Mouse (Mus musculus): ENCODE results near the gene Vps37b. TPM values are rescaled to one million over a fixed set of nuclear protein-coding genes. Genes with fewer than 3 reads are reported as not detected.

Vps37b gene
- polyA plus RNA-seq, 1 experiment from 2014 or later, result 43.8 TPM

GRCm38 (mm10) chr5:124041097-124041496, 9.0 kb upstream of the Vps37b start:
- no peaks in the 10 kb centered on the region for H3K9me3 ChIP-seq
- H3K27ac ChIP-seq (replicated peaks), result no peak overlapping the region; the same call in 1 of the 2 replicates
- H3K36me3 ChIP-seq (replicated peaks), result no peaks in the 10 kb centered on the region
- H3K27me3 ChIP-seq (replicated peaks; ENCODE audit: low read depth, poor library complexity, severe bottlenecking), result no peaks in the 10 kb centered on the region
- no peak overlapping the region for H3K4me3 ChIP-seq
- WGBS, result 81% methylated on average over 9 of the region's 9 CpGs
- DNase-seq (ENCODE audit: low spot score), result no peak
- peaks cover 31% of the 10 kb centered on the region for H3K4me1 ChIP-seq

DNA sequence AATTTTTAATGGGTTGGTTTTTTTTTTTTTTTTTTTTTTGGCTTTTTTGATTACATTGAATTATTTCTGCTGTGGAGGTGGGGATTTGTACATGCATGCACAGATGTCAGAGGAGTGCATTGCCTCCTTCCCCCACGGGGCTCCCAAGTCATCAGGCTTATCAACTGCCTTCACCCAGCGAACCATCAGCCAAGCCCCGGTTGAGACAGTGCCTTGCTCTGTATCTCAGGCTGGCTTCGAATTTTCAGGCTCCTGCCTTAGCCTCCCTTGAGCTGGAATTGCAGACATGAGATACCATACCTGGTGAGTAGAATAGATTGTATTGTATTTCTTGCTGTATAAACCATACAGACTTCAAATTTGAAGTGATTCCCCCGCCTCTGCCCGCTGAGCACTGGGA, 7.5 kb upstream of the Vps37b start:
- peaks cover 23% of the 10 kb centered on the region for H3K4me1 ChIP-seq
- no peak overlapping the region for H3K4me3 ChIP-seq
- no peaks in the 10 kb centered on the region for H3K27me3 ChIP-seq (replicated peaks; ENCODE audit: low read depth, poor library complexity, severe bottlenecking)
- WGBS, result 92% methylated on average over 6 of the region's 6 CpGs
- H3K9me3 ChIP-seq, result no peaks in the 10 kb centered on the region
- H3K36me3 ChIP-seq (replicated peaks), result no peaks in the 10 kb centered on the region
- H3K27ac ChIP-seq (replicated peaks), result no peak overlapping the region
- no peak for DNase-seq (ENCODE audit: low spot score)

DNA sequence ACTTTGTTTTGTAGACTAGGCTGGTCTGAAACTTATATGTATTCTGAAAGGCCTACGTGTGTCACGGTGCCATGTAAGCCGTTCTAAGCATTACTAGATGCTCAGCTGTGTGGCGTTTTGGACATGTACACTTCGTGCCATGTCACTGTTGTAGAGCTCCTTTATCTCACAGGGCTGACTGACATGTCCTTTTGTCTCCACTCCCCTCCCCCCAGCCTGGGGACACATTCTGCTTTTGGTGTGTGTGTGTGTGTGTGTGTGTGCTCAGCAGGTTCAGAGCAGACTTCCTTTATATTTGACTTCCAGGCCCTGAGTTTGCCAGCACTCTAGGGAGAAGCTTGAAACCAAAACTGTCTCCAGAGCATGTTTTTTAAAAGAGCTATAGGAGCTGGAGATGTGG, 4.8 kb upstream of the Vps37b start:
- Histone ChIP-seq H3K4me3 (no peak overlapping the region), H3K36me3 (replicated peaks) (no peaks in the 10 kb centered on the region), H3K4me1 (peaks cover 19% of the 10 kb centered on the region), H3K27ac (replicated peaks) (peak overlapping the region; percentile 59), H3K27me3 (replicated peaks; ENCODE audit: low read depth, poor library complexity, severe bottlenecking) (no peaks in the 10 kb centered on the region), H3K9me3 (no peaks in the 10 kb centered on the region)
- DNase-seq (ENCODE audit: low spot score), result peak; percentile 45
- 53% methylated on average over 5 of the region's 5 CpGs for WGBS

DNA sequence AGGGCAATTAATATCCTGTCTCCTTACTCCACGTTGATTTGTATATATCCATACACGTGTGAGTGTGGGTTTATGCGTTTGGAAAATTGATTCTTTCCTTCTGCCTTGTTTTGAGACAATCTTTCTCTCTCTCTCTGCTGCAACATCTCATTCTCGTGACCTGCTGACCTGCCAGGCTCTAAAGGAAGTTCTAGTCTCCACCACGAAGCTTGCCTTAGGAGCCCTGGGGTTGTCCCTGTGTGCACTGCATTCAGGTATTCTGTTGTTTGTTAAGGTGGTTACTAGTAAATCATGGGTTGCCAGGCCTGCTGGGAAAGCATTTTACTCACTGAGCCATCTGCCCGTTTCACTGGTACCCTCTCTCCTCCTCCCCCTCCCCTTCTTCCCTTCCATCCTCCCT, 4.3 kb upstream of the Vps37b start:
- peak overlapping the region; percentile 59 for H3K27ac ChIP-seq (replicated peaks)
- no peaks in the 10 kb centered on the region for H3K36me3 ChIP-seq (replicated peaks)
- no peak overlapping the region for H3K4me3 ChIP-seq
- DNase-seq (ENCODE audit: low spot score), result no peak
- H3K9me3 ChIP-seq, result no peaks in the 10 kb centered on the region
- H3K4me1 ChIP-seq, result peaks cover 21% of the 10 kb centered on the region
- 37% methylated on average over 6 of the region's 6 CpGs for WGBS
- no peaks in the 10 kb centered on the region for H3K27me3 ChIP-seq (replicated peaks; ENCODE audit: low read depth, poor library complexity, severe bottlenecking)

DNA sequence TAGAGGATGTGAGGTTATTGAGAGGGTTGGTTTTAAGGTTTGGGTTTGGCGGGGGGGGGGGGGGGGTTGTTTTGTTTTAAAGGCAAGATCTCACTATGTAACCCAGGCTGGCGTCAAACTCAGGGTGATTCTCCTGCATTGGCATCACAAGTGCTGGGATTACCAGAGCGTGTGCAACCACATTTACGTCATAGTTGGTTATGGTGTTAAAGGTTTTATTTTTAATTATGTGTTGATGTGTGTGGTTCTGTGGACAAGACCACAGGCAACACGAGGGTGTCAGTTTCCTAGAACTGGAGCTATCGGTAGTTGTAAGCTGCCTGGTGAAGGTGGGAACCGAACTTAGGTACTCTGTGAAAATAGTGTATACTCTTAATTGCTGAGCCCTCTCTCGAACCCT, 3.7 kb upstream of the Vps37b start:
- Histone ChIP-seq H3K9me3 (no peaks in the 10 kb centered on the region), H3K27ac (replicated peaks) (no peak overlapping the region)
- 76% methylated on average over 8 of the region's 8 CpGs for WGBS

DNA sequence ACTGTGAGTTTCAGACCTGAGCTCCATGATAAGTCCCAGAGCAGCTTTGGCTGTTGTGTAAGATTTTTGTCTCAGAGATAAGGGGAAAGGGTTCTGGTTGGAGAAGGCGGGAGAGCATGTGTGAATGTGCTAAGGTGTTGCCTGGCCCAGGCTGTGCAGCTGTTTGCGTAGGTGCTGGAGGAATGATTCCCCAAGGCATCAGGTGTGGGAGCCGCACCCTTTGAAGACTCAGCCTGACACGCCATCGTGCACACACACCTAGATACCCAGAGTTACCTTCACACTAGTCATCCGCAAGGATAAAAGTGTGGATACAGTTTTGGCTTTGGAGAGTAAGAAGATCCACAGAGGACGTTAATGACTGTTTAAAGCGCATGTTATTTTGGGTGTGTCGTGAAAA, 3.3 kb upstream of the Vps37b start:
- 89% methylated on average over 9 of the region's 9 CpGs for WGBS
- no peak overlapping the region for H3K27ac ChIP-seq (replicated peaks)

More for the DNA sequence above, 3.7 kb upstream of the Vps37b start:
- peaks cover 26% of the 10 kb centered on the region for H3K4me1 ChIP-seq
- no peaks in the 10 kb centered on the region for H3K27me3 ChIP-seq (replicated peaks; ENCODE audit: low read depth, poor library complexity, severe bottlenecking)
- no peak overlapping the region for H3K4me3 ChIP-seq
- no peak for DNase-seq (ENCODE audit: low spot score)
- no peaks in the 10 kb centered on the region for H3K36me3 ChIP-seq (replicated peaks)

GRCm38 (mm10) chr5:124034471-124034870, 2.4 kb upstream of the Vps37b start:
- Histone ChIP-seq H3K4me1 (peaks cover 40% of the 10 kb centered on the region), H3K27ac (replicated peaks) (no peak overlapping the region), H3K27me3 (replicated peaks; ENCODE audit: low read depth, poor library complexity, severe bottlenecking) (no peaks in the 10 kb centered on the region), H3K9me3 (no peaks in the 10 kb centered on the region), H3K4me3 (no peak overlapping the region), H3K36me3 (replicated peaks) (peaks cover 9% of the 10 kb centered on the region)
- DNase-seq (ENCODE audit: low spot score), result no peak
- WGBS, result 78% methylated on average over 11 of the region's 11 CpGs

More for the DNA sequence above, 3.3 kb upstream of the Vps37b start:
- H3K4me3 ChIP-seq, result no peak overlapping the region
- no peak for DNase-seq (ENCODE audit: low spot score)
- no peaks in the 10 kb centered on the region for H3K9me3 ChIP-seq
- no peaks in the 10 kb centered on the region for H3K27me3 ChIP-seq (replicated peaks; ENCODE audit: low read depth, poor library complexity, severe bottlenecking)
- peaks cover 30% of the 10 kb centered on the region for H3K4me1 ChIP-seq
- no peaks in the 10 kb centered on the region; the same call in 1 of the 2 replicates for H3K36me3 ChIP-seq (replicated peaks)

- Histone ChIP-seq H3K4me3 (peak overlapping the region; percentile 96), H3K9me3 (no peaks in the 10 kb centered on the region), H3K27me3 (replicated peaks; ENCODE audit: low read depth, poor library complexity, severe bottlenecking) (no peaks in the 10 kb centered on the region), H3K4me1 (peaks cover 55% of the 10 kb centered on the region), H3K36me3 (replicated peaks) (peaks cover 37% of the 10 kb centered on the region), H3K27ac (replicated peaks) (peak overlapping the region; percentile 96)
- WGBS, result under 1% methylated on average over 26 of the region's 26 CpGs
- peak; percentile 50 for DNase-seq (ENCODE audit: low spot score)
Observed at GRCm38 (mm10) chr5:124031068-124031955, 758 bp downstream of the Vps37b start.

DNA sequence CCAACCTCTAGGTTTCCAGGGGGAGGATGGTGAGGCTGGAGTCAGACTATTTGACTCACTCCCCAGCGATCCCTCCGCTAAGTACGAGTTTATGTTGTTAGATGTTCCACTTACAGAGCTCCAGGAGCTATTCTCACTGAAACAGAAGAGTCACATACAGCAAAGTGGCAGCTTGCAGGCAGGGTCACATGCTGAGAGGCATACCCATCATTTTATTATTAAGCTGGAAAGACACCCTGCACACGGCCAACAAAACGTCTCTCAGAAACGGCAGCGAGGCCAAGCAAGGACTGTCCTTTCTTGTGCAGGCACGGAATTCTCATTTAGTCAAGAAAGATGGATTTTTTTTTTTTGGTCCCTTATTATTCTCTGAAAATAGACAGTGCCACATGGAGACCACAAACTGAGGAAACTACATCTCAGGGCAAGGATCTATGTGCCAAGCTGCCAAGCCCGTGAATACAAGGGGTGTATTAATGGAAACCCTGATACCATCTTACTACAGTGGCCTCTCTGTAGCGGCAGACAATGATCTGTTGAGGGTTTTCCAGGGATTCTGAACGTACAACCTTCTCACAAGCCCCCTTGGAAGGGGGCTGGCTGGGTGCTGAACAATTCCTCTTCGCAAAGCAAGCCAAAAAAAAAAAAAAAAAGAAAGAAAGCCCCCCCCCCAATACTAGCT, 1.5 kb downstream of the Vps37b start:
- 53% methylated on average over 12 of the region's 12 CpGs for WGBS
- H3K27ac ChIP-seq (replicated peaks), result peak overlapping the region; percentile 96
- no peaks in the 10 kb centered on the region for H3K9me3 ChIP-seq
- DNase-seq (ENCODE audit: low spot score), result no peak
- H3K4me1 ChIP-seq, result peaks cover 60% of the 10 kb centered on the region
- H3K4me3 ChIP-seq, result peak overlapping the region; percentile 96
- H3K36me3 ChIP-seq (replicated peaks), result peaks cover 44% of the 10 kb centered on the region
- no peaks in the 10 kb centered on the region for H3K27me3 ChIP-seq (replicated peaks; ENCODE audit: low read depth, poor library complexity, severe bottlenecking)

DNA sequence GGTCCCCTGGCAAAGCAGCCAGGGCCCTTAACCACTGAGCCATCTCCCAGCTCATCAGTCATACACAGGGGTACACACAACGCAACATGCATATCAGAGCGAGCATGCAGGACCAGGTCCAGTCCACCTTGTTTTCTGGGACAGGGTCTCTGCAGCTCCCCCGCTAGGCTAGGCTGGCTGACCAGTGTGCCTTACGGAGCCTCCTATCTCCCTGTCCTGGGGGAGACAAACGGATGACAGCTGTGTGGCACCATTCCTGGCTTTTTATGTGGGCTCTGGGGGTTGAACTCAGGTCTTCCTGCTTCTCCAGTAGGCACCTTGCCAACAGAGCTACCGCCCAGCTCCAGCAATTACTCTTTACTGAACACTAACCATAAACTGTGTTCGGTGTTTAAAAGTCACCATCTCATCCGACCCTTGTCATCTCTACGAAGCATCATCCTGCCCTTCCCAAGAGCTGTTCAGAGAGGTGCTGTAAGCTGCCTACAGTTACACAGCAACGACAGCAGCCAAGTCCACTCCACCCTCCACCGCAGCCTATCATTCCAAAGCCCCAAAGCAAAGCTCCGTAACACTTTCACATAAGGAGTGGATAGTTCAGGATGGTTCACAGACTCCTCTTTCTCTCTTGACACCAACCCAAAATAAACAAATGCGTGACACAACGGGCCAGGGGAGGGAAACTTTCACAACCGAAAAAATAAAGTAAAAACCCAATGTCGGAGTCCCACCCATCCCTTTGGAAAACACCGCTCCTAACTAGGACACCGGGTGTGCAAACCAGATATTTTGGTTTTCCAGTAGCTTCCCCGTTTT, 2.6 kb downstream of the Vps37b start:
- 91% methylated on average over 19 of the region's 19 CpGs for WGBS
- no peak for DNase-seq (ENCODE audit: low spot score)
- H3K36me3 ChIP-seq (replicated peaks), result peaks cover 45% of the 10 kb centered on the region
- H3K4me3 ChIP-seq, result no peak overlapping the region
- peaks cover 71% of the 10 kb centered on the region for H3K4me1 ChIP-seq
- H3K27ac ChIP-seq (replicated peaks), result no peak overlapping the region
- no peaks in the 10 kb centered on the region for H3K27me3 ChIP-seq (replicated peaks; ENCODE audit: low read depth, poor library complexity, severe bottlenecking)
- no peaks in the 10 kb centered on the region for H3K9me3 ChIP-seq

- 83% methylated on average over 7 of the region's 7 CpGs for WGBS
- Histone ChIP-seq H3K27ac (replicated peaks) (no peak overlapping the region), H3K4me3 (0 out of 2 replicates have a peak overlapping the region, but pooled peaks have one; percentile 16), H3K27me3 (replicated peaks; ENCODE audit: low read depth, poor library complexity, severe bottlenecking) (no peaks in the 10 kb centered on the region), H3K4me1 (peaks cover 74% of the 10 kb centered on the region), H3K9me3 (no peaks in the 10 kb centered on the region), H3K36me3 (replicated peaks) (peaks cover 45% of the 10 kb centered on the region)
- DNase-seq (ENCODE audit: low spot score), result no peak
Observed at GRCm38 (mm10) chr5:124028680-124029079, 3.4 kb downstream of the Vps37b start.
